Mouse (Mus musculus): ENCODE data around the gene Cfap99.
A peak's percentile ranks its signal among the peaks of the same experiment; 100 is the strongest.

Cfap99 gene

GRCm38 (mm10) chr5:34326875-34327576 is 38.6 kb downstream of the Cfap99 start:
- DNase-seq (ENCODE audit: inconsistent age in 2 of 2, low spot score in 1 of 2) = peak; percentile 27 to 61

- no peak for DNase-seq (ENCODE audit: inconsistent age in 2 of 2, low spot score in 1 of 2)
Measured at GRCm38 (mm10) chr5:34330136-34330535, 41.7 kb downstream of the Cfap99 start.

- no peak for DNase-seq (ENCODE audit: inconsistent age in 2 of 2, low spot score in 1 of 2)
Measured at GRCm38 (mm10) chr5:34334081-34334480, 45.7 kb downstream of the Cfap99 start.

GRCm38 (mm10) chr5:34335539-34336096 is 47.2 kb downstream of the Cfap99 start:
- DNase-seq (ENCODE audit: inconsistent age in 2 of 2, low spot score in 1 of 2) = no peak

- DNase-seq (ENCODE audit: inconsistent age in 2 of 2, low spot score in 1 of 2) = peak; percentile 98 to 99
Measured at GRCm38 (mm10) chr5:34336097-34336774, 47.8 kb downstream of the Cfap99 start, which contains the start of gene Rnf4. Gene Rnf4, plus strand, starts transcription at chr5:34336289.

GRCm38 (mm10) chr5:34336775-34337450 is 48.5 kb downstream of the Cfap99 start:
- DNase-seq (ENCODE audit: inconsistent age in 2 of 2, low spot score in 1 of 2) = peak; percentile 70 to 86

- DNase-seq (ENCODE audit: inconsistent age in 2 of 2, low spot score in 1 of 2) = no peak
Measured at GRCm38 (mm10) chr5:34340246-34340645, 51.8 kb downstream of the Cfap99 start.

GRCm38 (mm10) chr5:34352084-34352631 is 63.8 kb downstream of the Cfap99 start:
- DNase-seq (ENCODE audit: inconsistent age in 2 of 2, low spot score in 1 of 2) = no peak

GRCm38 (mm10) chr5:34360261-34360660 is 71.9 kb downstream of the Cfap99 start:
- no peak for DNase-seq (ENCODE audit: inconsistent age in 2 of 2, low spot score in 1 of 2)

- DNase-seq (ENCODE audit: inconsistent age in 2 of 2, low spot score in 1 of 2) = no peak
Measured at GRCm38 (mm10) chr5:34363115-34363514, 74.7 kb downstream of the Cfap99 start.

GRCm38 (mm10) chr5:34368551-34369290 is 80.3 kb downstream of the Cfap99 start:
- no peak for DNase-seq (ENCODE audit: inconsistent age in 2 of 2, low spot score in 1 of 2)

- DNase-seq (ENCODE audit: inconsistent age in 2 of 2, low spot score in 1 of 2) = peak; percentile 99
Measured at GRCm38 (mm10) chr5:34369341-34370021, 81.1 kb downstream of the Cfap99 start, which contains the start of gene Fam193a. Gene Fam193a, plus strand, starts transcription at chr5:34369933.

GRCm38 (mm10) chr5:34370022-34370823 is 81.8 kb downstream of the Cfap99 start:
- peak; percentile 59 to 79 for DNase-seq (ENCODE audit: inconsistent age in 2 of 2, low spot score in 1 of 2)

GRCm38 (mm10) chr5:34370840-34371239 is 82.4 kb downstream of the Cfap99 start:
- no peak for DNase-seq (ENCODE audit: inconsistent age in 2 of 2, low spot score in 1 of 2)

GRCm38 (mm10) chr5:34372141-34372540 is 83.7 kb downstream of the Cfap99 start:
- DNase-seq (ENCODE audit: inconsistent age in 2 of 2, low spot score in 1 of 2) = no peak

GRCm38 (mm10) chr5:34372541-34372940 is 84.1 kb downstream of the Cfap99 start:
- DNase-seq (ENCODE audit: inconsistent age in 2 of 2, low spot score in 1 of 2) = no peak
